Mouse (Mus musculus) spleen, postnatal 14 days (tissue): Measurements from ENCODE around the gene Pdgfb.

ENCODE experiments used
- DNase-seq, 2 experiments: peaks; one replicate each; pipeline ENCODE4 v3.0.0; 2021 to 2022; ENCODE audit warnings: low spot score in 2 of 2

Gene Pdgfb

GRCm38 (mm10) chr15:80014321-80015210 is at the start of gene Pdgfb:
Gene Pdgfb (minus strand): TSS chr15:80014977.
- no peak for DNase-seq

DNA sequence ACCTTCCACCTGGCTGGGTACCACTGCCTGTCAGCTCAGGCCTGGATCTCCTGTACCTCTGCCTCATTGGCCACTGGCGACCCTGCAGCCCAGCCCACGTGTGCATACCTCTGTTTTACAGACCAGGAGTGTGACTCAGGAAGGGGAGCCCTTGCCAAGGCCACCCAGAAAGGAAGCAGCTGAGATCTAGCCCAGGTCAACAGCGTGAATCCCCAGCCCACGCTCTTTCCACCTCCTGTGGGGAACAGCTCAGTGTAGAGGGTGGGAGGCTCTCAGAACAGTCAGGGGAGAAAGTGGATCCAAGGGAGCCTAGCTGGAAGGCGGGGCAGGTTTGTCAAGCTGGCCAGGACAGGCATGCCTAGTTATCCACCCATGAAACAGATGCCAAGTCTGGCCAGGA is 48.0 kb upstream of the Pdgfb start:
- DNase-seq, result no peak

GRCm38 (mm10) chr15:80062339-80062738 is 47.6 kb upstream of the Pdgfb start:
- no peak for DNase-seq

- no peak for DNase-seq
Measured at GRCm38 (mm10) chr15:80061071-80061550, 46.3 kb upstream of the Pdgfb start.

DNA sequence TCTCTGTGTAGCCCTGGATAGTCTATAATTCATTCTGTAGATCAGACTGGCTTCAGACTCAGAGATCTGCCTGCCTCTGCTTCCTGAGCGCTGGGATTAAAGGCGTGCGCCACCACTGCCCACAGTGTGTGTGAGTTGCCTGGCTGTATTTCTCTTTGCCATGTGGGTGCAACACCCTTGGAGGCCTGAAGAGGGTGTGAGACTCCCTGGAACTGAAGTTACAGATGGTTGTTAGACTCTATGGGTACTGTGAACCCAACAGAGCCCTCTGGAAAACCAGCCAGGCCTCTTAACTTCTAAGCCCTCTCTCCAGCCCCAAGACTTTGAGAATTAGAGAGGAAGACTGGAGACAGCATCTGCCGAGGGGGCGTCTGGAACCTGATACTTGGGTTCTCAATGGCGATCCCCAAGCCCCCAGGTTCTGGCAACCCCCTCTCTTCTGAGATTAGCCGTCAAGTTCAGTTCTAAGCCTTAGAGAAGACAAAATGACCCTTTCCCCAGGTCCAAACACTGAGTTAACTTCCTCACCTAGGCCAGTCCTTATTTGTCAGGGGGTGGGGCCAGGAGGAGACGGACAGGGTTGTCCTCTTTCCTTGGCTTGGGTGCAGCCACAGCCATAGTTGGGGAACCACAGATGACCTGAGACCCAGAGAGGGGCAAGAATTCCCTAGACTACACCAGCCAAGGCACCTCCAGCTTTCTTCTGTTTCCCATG is 45.7 kb upstream of the Pdgfb start:
- no peak for DNase-seq

GRCm38 (mm10) chr15:80059606-80060005 is 44.8 kb upstream of the Pdgfb start:
- DNase-seq, result no peak

DNA sequence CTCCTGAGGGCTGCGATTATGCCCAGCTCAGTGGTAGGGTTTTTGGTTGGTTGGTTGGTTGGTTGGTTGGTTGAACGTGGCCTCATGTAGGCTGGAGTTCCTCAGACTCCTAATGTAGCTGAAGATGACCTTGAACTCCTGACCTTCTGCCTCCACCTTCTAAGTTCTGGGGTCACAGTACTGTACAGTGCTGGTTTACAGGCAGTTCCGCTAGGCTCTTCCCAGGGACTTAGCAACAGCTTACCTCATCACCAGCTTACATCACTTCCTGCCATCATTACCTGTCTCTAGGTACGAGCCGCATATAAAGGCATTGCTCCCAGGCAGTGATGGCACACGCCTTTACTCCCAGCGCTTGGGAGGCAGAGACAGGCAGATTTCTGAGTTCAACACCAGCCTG is 43.4 kb upstream of the Pdgfb start:
- no peak for DNase-seq

- DNase-seq, result no peak
Measured at GRCm38 (mm10) chr15:80054034-80054710, 39.4 kb upstream of the Pdgfb start.

DNA sequence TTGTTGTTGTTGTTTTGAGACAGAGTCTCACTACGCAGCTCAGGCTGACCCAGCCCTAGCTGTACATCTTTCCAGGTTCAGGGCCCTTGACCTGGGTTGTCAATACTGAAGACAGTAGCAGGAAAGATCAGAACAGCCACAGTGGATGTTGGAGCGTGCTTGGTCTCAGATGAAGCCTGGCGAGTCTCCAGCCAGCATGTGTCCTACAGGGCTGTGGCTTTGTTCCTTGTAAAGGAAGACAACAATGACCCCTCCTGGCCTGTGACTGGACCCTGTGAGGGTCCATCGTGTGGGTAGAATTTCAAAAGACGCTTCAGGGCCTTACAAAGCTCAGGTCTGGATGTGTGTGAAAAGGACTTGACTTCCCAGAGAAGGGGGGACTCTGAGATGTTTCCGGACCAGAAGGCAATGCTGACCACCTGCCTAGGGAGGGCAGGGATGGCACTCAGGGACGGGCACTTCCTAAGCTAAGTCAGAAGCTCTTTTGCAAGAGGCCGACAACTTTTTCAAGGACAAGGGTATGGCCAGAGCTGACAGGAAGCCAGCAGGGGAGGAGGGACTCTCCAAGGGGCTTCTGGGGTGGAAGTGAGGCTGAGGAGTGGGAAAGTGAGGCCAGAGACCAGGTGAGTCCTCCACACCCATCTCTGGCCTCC is 38.7 kb upstream of the Pdgfb start:
- no peak for DNase-seq

- no peak for DNase-seq
Measured at GRCm38 (mm10) chr15:80051782-80052181, 37.0 kb upstream of the Pdgfb start.

- DNase-seq, result no peak
Measured at GRCm38 (mm10) chr15:80051092-80051761, 36.5 kb upstream of the Pdgfb start.

- no peak for DNase-seq
Measured at GRCm38 (mm10) chr15:80050093-80050492, 35.3 kb upstream of the Pdgfb start.

- DNase-seq, result no peak
Measured at GRCm38 (mm10) chr15:80047973-80048372, 33.2 kb upstream of the Pdgfb start.

GRCm38 (mm10) chr15:80047242-80047641 is 32.5 kb upstream of the Pdgfb start:
- DNase-seq, result no peak

- no peak for DNase-seq
Measured at GRCm38 (mm10) chr15:80045749-80046148, 31.0 kb upstream of the Pdgfb start.

DNA sequence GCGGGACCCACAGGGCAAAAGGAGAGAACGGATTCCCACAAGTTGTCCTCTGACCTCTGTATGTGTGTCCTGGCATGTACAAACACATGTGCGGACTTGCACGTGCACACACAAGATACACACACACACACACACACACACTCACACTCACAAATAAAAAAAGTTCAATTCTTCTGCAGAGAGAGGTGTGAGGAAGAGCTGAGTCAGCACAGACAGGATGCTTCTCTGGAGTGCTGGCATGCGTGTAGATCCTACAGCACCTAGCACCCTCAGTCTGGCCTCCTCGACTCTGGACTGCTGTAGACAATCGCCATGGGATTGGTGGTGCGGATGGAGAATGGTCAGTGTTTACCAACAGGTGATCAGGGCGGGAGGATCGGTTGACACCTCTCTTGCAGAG is 29.5 kb upstream of the Pdgfb start:
- no peak for DNase-seq

DNA sequence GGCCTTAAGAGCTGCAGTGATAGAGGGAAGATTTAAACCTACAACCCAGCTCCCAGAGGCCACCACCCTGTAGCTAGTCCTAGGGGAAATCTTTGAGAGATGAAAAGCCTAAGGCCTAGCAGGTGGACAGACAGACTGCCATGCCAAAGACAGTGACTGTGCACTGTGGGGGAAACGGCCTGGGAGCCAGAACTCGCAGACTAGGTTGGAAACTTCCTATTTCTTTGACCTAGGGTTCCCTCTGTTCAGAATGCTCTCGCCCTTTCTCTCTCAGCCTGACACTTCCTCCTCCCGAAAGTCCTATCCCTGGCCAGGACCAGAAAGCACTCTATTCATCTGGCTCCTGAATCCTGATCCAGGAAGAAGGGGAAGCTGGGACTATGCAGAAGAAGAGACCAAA is 27.4 kb upstream of the Pdgfb start:
- DNase-seq, result no peak

GRCm38 (mm10) chr15:80038110-80038391 is 23.3 kb upstream of the Pdgfb start:
- DNase-seq, result no peak

GRCm38 (mm10) chr15:80037255-80038109 is 22.7 kb upstream of the Pdgfb start:
- DNase-seq, result no peak

- DNase-seq, result no peak
Measured at GRCm38 (mm10) chr15:80035341-80035885, 20.6 kb upstream of the Pdgfb start.
